Mouse (Mus musculus) embryonic facial prominence, embryonic 13.5 days (tissue): ENCODE measurements at regions not wholly inside any gene's neighbourhood (a gene's known extent, or its start where the extent isn't known, plus 50 kb on each side); places are given as distances from the start of the nearest gene placed in this dataset.

Experiments used
- ATAC-seq: fragments of 200-750 bp; cut with Nextera tagmentation; 2 replicates; pipeline ENCODE4 v1.8.0; 2017; ENCODE audit warnings: low read depth; ENCODE audit not compliant: insufficient number of reproducible peaks, insufficient read depth, low FRiP score, low TSS enrichment
- H3K27ac ChIP-seq: fragments of 300-500 bp; sonication (generic); 2 replicates; pipeline ENCODE4 v1.5.1; 2015; ENCODE audit warnings: moderate library complexity, mild to moderate bottlenecking, inconsistent platforms
- H3K27me3 ChIP-seq: fragments of 300-500 bp; sonication (generic); 2 replicates; pipeline ENCODE4 v1.6.1; 2015; ENCODE audit warnings: mild to moderate bottlenecking, inconsistent platforms
- H3K36me3 ChIP-seq: fragments of 300-500 bp; sonication (generic); 2 replicates; pipeline ENCODE4 v1.6.1; 2015; ENCODE audit warnings: mild to moderate bottlenecking, inconsistent platforms
- H3K4me1 ChIP-seq: fragments of 300-500 bp; sonication (generic); 2 replicates; pipeline ENCODE4 v1.6.1; 2015; ENCODE audit warnings: inconsistent platforms
- H3K4me2 ChIP-seq: fragments of 300-500 bp; sonication (generic); 2 replicates; pipeline ENCODE4 v1.6.1; 2015; ENCODE audit warnings: moderate library complexity, mild to moderate bottlenecking, inconsistent platforms
- H3K4me3 ChIP-seq: fragments of 300-500 bp; sonication (generic); 2 replicates; pipeline ENCODE4 v1.5.1; 2015; ENCODE audit warnings: mild to moderate bottlenecking, inconsistent platforms
- H3K9ac ChIP-seq: fragments of 300-500 bp; sonication (generic); 2 replicates; pipeline ENCODE4 v1.6.1; 2015; ENCODE audit warnings: mild to moderate bottlenecking, inconsistent platforms
- H3K9me3 ChIP-seq: fragments of 300-500 bp; sonication (generic); 2 replicates; pipeline ENCODE4 v1.6.1; 2016; ENCODE audit warnings: inconsistent platforms
- WGBS: fragments of 180-500 bp; shearing (Covaris S2); methylation state at CpG from one replicate; pipeline ENCODE4 v1.1.7; 2015; ENCODE audit warnings: mixed read lengths; 5-methylcytosine and 5-hydroxymethylcytosine counted together

DNA sequence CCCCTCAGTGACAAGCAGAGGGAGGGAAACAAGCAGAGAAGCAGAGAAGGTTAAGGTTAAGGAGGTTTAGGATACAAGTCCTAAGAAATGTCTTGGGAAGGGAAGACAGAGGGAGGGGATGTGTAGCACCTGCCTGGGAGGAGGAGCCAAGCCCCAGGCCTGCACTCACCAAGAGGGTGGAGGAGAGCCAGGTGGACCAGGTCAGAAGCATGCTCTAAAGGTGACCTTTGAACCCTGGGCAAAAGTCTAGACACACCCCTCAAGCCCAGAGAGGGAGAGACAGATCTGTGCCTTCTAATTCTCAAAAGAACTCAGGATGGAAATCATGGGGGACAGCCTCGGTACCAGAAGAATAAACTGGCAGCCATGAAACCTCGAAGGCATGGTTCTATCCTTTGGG lies 54.4 kb upstream of the Calm2 start:
- Histone ChIP-seq H3K4me3 (no peak overlapping the region), H3K27me3 (no peaks in the 10 kb centered on the region), H3K36me3 (no peaks in the 10 kb centered on the region), H3K9ac (no peak overlapping the region), H3K4me1 (peaks cover 18% of the 10 kb centered on the region), H3K4me2 (no peak overlapping the region), H3K27ac (no peak overlapping the region), H3K9me3 (no peaks in the 10 kb centered on the region)
- WGBS: 21% methylated on average over 2 of the region's 2 CpGs
- no peak for ATAC-seq

- no peaks in the 10 kb centered on the region for H3K27me3 ChIP-seq
- H3K27ac ChIP-seq: peak overlapping the region; percentile 55
- H3K4me2 ChIP-seq: no peak overlapping the region
- peaks cover 18% of the 10 kb centered on the region for H3K4me1 ChIP-seq
- no peak for ATAC-seq
- H3K36me3 ChIP-seq: no peaks in the 10 kb centered on the region
- 25% methylated on average over 10 of the region's 10 CpGs for WGBS
- no peak overlapping the region for H3K4me3 ChIP-seq
- H3K9ac ChIP-seq: peak overlapping the region; percentile 57
- H3K9me3 ChIP-seq: no peaks in the 10 kb centered on the region
Measured at GRCm38 (mm10) chr17:87501687-87502387, 55.1 kb upstream of the Calm2 start.

- Histone ChIP-seq H3K4me2 (peak overlapping the region; percentile 27; the same call in 1 of the 2 replicates), H3K4me1 (peaks cover 18% of the 10 kb centered on the region), H3K9ac (no peak overlapping the region), H3K36me3 (no peaks in the 10 kb centered on the region), H3K9me3 (no peaks in the 10 kb centered on the region), H3K4me3 (no peak overlapping the region), H3K27me3 (no peaks in the 10 kb centered on the region), H3K27ac (peak overlapping the region; percentile 55)
- 19% methylated on average over 12 of the region's 14 CpGs for WGBS
- no peak for ATAC-seq
Measured at GRCm38 (mm10) chr17:87502388-87503369, 55.9 kb upstream of the Calm2 start.

- ATAC-seq: no peak
- Histone ChIP-seq H3K27me3 (no peaks in the 10 kb centered on the region), H3K9me3 (no peaks in the 10 kb centered on the region), H3K36me3 (no peaks in the 10 kb centered on the region), H3K4me3 (no peak overlapping the region), H3K4me2 (peak overlapping the region; percentile 27; the same call in 1 of the 2 replicates), H3K9ac (no peak overlapping the region), H3K4me1 (peaks cover 18% of the 10 kb centered on the region), H3K27ac (no peak overlapping the region)
- WGBS: 79% methylated on average over 5 of the region's 5 CpGs
Measured at GRCm38 (mm10) chr17:87503491-87503890, 56.8 kb upstream of the Calm2 start.

DNA sequence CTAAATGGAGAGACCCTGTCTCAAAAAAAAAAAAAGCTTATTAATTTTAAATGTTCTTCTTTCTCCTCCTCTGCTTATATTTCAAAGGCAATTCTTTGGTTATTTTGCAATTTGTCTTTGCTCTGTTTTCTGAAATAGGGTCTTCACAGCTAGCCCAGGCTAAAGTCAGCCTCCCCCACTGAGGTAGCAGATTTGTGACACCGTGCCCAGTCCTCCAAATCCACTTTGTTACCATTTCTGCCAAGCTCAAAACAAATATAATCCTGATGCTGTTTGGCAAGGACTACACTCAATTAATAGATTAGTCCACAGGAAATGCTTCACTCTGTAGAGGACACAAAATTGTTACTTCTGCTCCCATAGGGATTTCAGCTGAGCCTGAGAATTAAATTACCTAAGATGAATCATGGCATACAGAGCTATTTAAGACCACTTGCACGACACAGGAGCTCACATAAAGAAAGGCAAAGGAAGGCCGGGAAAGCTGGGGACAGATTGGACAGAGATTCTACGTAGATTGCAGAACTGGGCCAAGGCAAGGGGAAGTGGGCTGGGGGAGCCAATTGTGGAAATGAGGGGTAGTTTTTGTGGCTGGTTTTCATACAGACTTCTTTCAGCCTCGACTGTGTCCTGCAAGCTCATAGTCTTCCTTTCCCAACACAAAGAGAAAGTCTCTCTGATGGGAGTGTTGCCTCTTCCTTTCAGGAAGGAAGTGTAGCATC lies 58.4 kb upstream of the Calm2 start:
- H3K36me3 ChIP-seq: no peaks in the 10 kb centered on the region

GRCm38 (mm10) chr17:87507848-87508247 lies 61.1 kb upstream of the Calm2 start:
- Histone ChIP-seq H3K27me3 (no peaks in the 10 kb centered on the region; the same call in 1 of the 2 replicates), H3K4me3 (no peak overlapping the region), H3K4me1 (0 out of 2 replicates have a peak, but pooled peaks cover 3% of the 10 kb centered on the region), H3K4me2 (no peak overlapping the region), H3K9me3 (no peaks in the 10 kb centered on the region), H3K36me3 (no peaks in the 10 kb centered on the region), H3K27ac (no peak overlapping the region), H3K9ac (no peak overlapping the region)
- WGBS: 55% methylated on average over 8 of the region's 8 CpGs
- no peak for ATAC-seq

More for the DNA sequence above, 58.4 kb upstream of the Calm2 start:
- no peaks in the 10 kb centered on the region for H3K27me3 ChIP-seq
- no peak for ATAC-seq
- no peak overlapping the region for H3K4me3 ChIP-seq
- H3K4me1 ChIP-seq: peaks cover 18% of the 10 kb centered on the region
- 60% methylated on average over 5 of the region's 5 CpGs for WGBS
- no peak overlapping the region for H3K4me2 ChIP-seq
- H3K27ac ChIP-seq: no peak overlapping the region
- no peak overlapping the region for H3K9ac ChIP-seq
- no peaks in the 10 kb centered on the region for H3K9me3 ChIP-seq

DNA sequence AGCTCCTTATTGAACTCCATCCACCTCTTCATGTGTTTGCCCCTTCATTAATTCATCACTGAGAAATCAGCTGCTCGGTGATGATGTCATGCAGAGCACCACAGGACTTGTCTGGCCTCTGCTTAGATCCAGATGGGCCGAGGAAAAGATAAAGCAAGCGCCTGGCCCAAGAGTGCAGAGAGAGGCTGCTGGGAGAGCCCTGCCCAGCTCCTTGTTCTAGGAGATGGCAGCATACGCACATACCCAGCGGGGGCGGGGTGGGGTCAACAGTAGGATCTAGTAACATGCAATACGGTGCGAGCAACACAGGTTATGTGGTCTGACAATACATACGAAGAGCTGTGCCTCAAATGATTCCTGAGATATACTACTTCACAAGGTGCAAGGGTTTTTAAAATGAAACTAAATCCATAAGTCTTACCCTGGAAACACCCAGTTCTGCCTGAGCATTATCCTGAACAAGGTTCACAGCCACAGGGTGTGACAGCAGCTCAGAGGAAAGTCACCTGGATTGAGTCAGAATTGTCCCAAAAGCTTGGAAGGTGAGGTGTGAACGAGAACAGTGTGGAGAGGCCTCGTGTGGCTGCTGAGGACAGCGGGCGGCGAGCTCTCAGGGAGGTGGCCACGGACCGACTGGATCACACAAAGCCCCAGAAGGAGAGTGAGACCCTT lies 62.0 kb upstream of the Calm2 start:
- no peaks in the 10 kb centered on the region for H3K9me3 ChIP-seq
- H3K27ac ChIP-seq: no peak overlapping the region
- H3K4me2 ChIP-seq: no peak overlapping the region
- ATAC-seq: no peak
- H3K27me3 ChIP-seq: no peaks in the 10 kb centered on the region; the same call in 1 of the 2 replicates
- H3K9ac ChIP-seq: no peak overlapping the region
- H3K36me3 ChIP-seq: no peaks in the 10 kb centered on the region
- no peak overlapping the region for H3K4me3 ChIP-seq
- WGBS: 72% methylated on average over 16 of the region's 16 CpGs
- H3K4me1 ChIP-seq: peaks cover 4% of the 10 kb centered on the region; the same call in 1 of the 2 replicates

DNA sequence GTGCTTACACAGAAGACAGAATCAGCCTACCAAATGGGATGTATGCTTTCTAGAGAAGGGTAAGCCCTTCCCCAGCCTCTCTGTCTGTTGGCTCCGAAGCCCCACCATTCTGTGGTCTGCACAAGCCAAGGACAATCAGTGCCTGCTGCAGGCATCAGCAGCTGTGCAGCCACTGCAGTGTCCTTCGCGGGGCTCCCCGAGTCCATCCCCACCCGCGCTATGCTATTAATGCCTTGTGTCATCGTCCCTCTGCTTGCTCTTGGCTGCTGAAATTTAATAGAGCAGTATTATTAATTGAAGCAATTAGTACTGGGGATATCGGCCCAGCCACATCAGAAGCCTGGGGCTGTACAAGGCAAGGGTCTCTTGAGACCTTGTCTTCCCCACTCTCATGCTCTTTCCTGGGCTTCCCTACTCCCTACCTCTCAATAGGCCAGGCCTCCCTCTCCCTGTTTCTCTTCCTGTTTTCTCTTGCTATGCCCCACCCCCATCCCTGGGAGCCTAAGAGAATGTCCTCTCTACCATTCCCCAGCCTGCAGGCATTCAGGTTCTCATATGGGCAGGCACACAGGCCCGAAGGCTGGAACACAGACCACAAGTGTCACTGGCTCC lies 65.4 kb upstream of the Calm2 start:
- no peak for ATAC-seq
- 56% methylated on average over 9 of the region's 9 CpGs for WGBS
- Histone ChIP-seq H3K4me1 (peaks cover 7% of the 10 kb centered on the region; the same call in 1 of the 2 replicates), H3K27me3 (no peaks in the 10 kb centered on the region; the same call in 1 of the 2 replicates), H3K9me3 (no peaks in the 10 kb centered on the region), H3K9ac (no peak overlapping the region), H3K36me3 (no peaks in the 10 kb centered on the region), H3K4me3 (no peak overlapping the region), H3K4me2 (no peak overlapping the region), H3K27ac (no peak overlapping the region)

DNA sequence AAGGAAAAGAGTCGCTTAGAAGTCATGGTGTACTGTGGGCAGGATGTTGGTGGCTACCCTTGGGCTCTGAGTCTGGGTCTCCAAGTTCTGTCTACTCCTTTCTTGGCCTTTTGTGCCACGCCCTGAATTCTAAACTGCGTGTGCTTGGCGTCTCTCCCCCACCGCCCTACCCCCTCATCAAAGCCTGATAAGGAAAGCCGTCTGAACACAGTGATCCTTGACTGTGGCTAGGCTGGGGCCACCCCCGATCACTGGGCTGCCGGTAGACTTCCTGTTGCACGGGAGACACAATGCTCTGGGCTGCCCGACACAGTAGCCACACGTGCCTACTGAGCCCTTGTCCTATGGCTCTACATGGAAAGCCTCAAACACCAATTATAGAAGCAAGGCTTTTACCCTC lies 67.1 kb upstream of the Calm2 start:
- Histone ChIP-seq H3K4me3 (no peak overlapping the region), H3K27ac (no peak overlapping the region), H3K4me2 (no peak overlapping the region), H3K27me3 (no peaks in the 10 kb centered on the region; the same call in 1 of the 2 replicates), H3K9me3 (no peaks in the 10 kb centered on the region), H3K4me1 (peaks cover 14% of the 10 kb centered on the region), H3K9ac (no peak overlapping the region), H3K36me3 (no peaks in the 10 kb centered on the region)
- no peak for ATAC-seq
- WGBS: 34% methylated on average over 11 of the region's 11 CpGs

DNA sequence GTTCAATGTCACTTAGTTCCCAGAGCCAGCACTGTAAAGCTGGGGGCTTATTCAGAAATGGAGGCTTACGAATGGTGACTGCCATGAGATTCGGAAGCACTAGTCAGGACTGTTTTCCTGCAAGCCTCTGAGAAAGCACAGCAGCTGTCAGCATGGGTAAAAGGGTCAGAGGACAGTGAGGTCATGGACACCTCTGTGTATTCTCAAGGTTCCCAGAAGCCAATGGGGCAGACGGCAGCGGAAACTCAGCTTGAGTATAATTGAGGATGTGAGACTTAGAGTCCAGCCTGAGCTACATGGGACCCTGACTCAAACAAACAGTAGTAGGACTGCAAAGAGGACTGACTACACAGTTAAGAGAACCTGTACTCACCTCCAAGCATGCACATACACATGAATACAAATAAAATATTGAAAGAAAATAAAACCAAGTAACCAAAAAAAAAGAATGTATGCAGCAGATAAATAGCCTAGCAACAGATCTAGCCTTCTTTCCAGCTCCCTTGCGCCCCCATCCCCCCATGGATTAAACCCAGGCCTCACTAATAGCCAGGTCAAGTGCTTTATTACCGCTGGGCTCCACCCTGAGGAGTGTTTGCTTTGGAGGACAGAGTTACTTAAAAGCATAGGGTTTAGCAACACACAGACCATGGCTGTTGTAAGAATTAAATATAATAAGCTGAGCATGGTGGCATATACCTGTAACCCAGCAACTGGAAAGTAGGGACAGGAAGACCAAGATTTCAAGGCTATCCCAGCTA lies 67.8 kb upstream of the Calm2 start:
- H3K27ac ChIP-seq: no peak overlapping the region
- H3K4me2 ChIP-seq: no peak overlapping the region
- peaks cover 14% of the 10 kb centered on the region for H3K4me1 ChIP-seq
- no peak for ATAC-seq
- no peak overlapping the region for H3K4me3 ChIP-seq
- whole genome bisulfite sequencing: 55% methylated on average over 6 of the region's 6 CpGs
- H3K27me3 ChIP-seq: no peaks in the 10 kb centered on the region; the same call in 1 of the 2 replicates
- H3K9me3 ChIP-seq: no peaks in the 10 kb centered on the region
- no peak overlapping the region for H3K9ac ChIP-seq
- no peaks in the 10 kb centered on the region for H3K36me3 ChIP-seq
